Comparison of ENCODE assay signal across 8 mouse cellular contexts in genomic region chrX:136743459-136743858, GRCm38 (mm10). TPM values are rescaled to one million over a fixed set of nuclear protein-coding genes. Genes with fewer than 3 reads are reported as not detected.
A peak's percentile ranks its signal among the peaks of the same experiment; 100 is the strongest.
DNase-seq lines count a peak whose midpoint lies in the region; ATAC-seq and TF ChIP-seq lines count a peak whose summit lies in the region.

Gene Morf4l2 (minus strand): TSS chrX:136743690.

- no peak for DNase-seq in lung, postnatal 0 days (ENCODE audit: low spot score)
- DNase-seq in lung, postnatal 14 days: no peak
- DNase-seq in embryonic facial prominence, embryonic 10.5 days (ENCODE audit: low spot score): no peak
- DNase-seq in heart, adult 2 months: no peak
- no peak for DNase-seq in large intestine, adult 2 months (ENCODE audit: low read depth, low spot score)
- DNase-seq in midbrain, embryonic 11.5 days (ENCODE audit: low spot score, missing footprints): no peak
- DNase-seq in thymus, postnatal 4 days: no peak
- DNase-seq in ovary, postnatal 14 days (ENCODE audit: low spot score): no peak

- intact Hi-C loops in heart, adult 2 months (cut with DNase I): loop anchor here (1.0 to 5.0 kb wide), 4 partner anchors 77 to 399 kb away; partner anchors contain the start of gene Slc25a53

- H3K36me3 ChIP-seq in lung, postnatal 0 days (ENCODE audit: insufficient read depth, low read length): no peaks in the 10 kb centered on the region
- H3K36me3 ChIP-seq in embryonic facial prominence, embryonic 10.5 days (replicated peaks): peaks cover 8% of the 10 kb centered on the region
- H3K36me3 ChIP-seq in heart, adult 2 months (ENCODE audit: control insufficient read depth, insufficient read depth, low read length): peaks cover 4% of the 10 kb centered on the region
- no peaks in the 10 kb centered on the region for H3K36me3 ChIP-seq in midbrain, embryonic 11.5 days (ENCODE audit: control insufficient read depth, insufficient read depth, low read length)

- WGBS in lung, postnatal 0 days: 85% methylated on average over 12 of the region's 12 CpGs
- 87% methylated on average over 12 of the region's 12 CpGs for whole genome bisulfite sequencing in embryonic facial prominence, embryonic 10.5 days
- 77% methylated on average over 12 of the region's 12 CpGs for WGBS in heart, adult 2 months
- 90% methylated on average over 12 of the region's 12 CpGs for WGBS in large intestine, adult 2 months
- 88% methylated on average over 12 of the region's 12 CpGs for WGBS in midbrain, embryonic 11.5 days

- H3K4me2 ChIP-seq in lung, postnatal 0 days (replicated peaks; ENCODE audit: low read depth, low read length): peak within 1 kb of the TSS; percentile 48
- H3K4me2 ChIP-seq in midbrain, embryonic 11.5 days: peak within 1 kb of the TSS; percentile 46

- no peak for TF ChIP-seq POLR2A in heart, adult 2 months (IDR thresholded peaks at IDR 0.05; ENCODE audit: insufficient read depth, low read depth, low read length)

- no peaks in the 10 kb centered on the region for H3K4me1 ChIP-seq in lung, postnatal 0 days (ENCODE audit: insufficient read depth, low read depth, low read length)
- 0 out of 2 replicates have a peak, but pooled peaks cover 6% of the 10 kb centered on the region for H3K4me1 ChIP-seq in embryonic facial prominence, embryonic 10.5 days
- H3K4me1 ChIP-seq in heart, adult 2 months (ENCODE audit: control insufficient read depth, insufficient read depth, low read length): peaks cover 2% of the 10 kb centered on the region
- peaks cover 3% of the 10 kb centered on the region; the same call in 1 of the 2 replicates for H3K4me1 ChIP-seq in midbrain, embryonic 11.5 days (ENCODE audit: control insufficient read depth, insufficient read depth, low read length)

- TF ChIP-seq CTCF in lung, postnatal 0 days (IDR thresholded peaks at IDR 0.05): no peak
- TF ChIP-seq CTCF in heart, adult 2 months (IDR thresholded peaks at IDR 0.05): no peak

- no peak for ATAC-seq in lung, postnatal 0 days
- ATAC-seq in midbrain, embryonic 11.5 days (ENCODE audit: low FRiP score): no peak

- no peaks in the 10 kb centered on the region; the same call in 1 of the 2 replicates for H3K79me2 ChIP-seq in heart, adult 2 months (replicated peaks; ENCODE audit: control insufficient read depth, insufficient read depth, low read length)

- H3K4me3 ChIP-seq in lung, postnatal 0 days (ENCODE audit: low read depth, low read length): peak within 1 kb of the TSS; percentile 38
- peak within 1 kb of the TSS; percentile 63 for H3K4me3 ChIP-seq in embryonic facial prominence, embryonic 10.5 days
- peak within 1 kb of the TSS; percentile 64 for H3K4me3 ChIP-seq in heart, adult 2 months
- H3K4me3 ChIP-seq in midbrain, embryonic 11.5 days (ENCODE audit: low read depth, low read length): no peak within 1 kb of the TSS

- H3K9ac ChIP-seq in lung, postnatal 0 days (replicated peaks; ENCODE audit: low read depth): peak within 1 kb of the TSS; percentile 39; the same call in 1 of the 2 replicates
- peak within 1 kb of the TSS; percentile 56 for H3K9ac ChIP-seq in heart, adult 2 months (ENCODE audit: low read depth, low read length)
- H3K9ac ChIP-seq in midbrain, embryonic 11.5 days (ENCODE audit: low read length): peak within 1 kb of the TSS; percentile 64; the same call in 1 of the 2 replicates

- H3K27me3 ChIP-seq in lung, postnatal 0 days (replicated peaks; ENCODE audit: insufficient read depth, low read length): no peaks in the 10 kb centered on the region
- H3K27me3 ChIP-seq in embryonic facial prominence, embryonic 10.5 days (replicated peaks; ENCODE audit: low read depth, poor library complexity, severe bottlenecking): no peaks in the 10 kb centered on the region
- H3K27me3 ChIP-seq in heart, adult 2 months (ENCODE audit: control insufficient read depth, insufficient read depth, low read length): no peaks in the 10 kb centered on the region
- H3K27me3 ChIP-seq in midbrain, embryonic 11.5 days (ENCODE audit: control insufficient read depth, insufficient read depth, low read length): no peaks in the 10 kb centered on the region

- H3K27ac ChIP-seq in lung, postnatal 0 days (ENCODE audit: low read length): peak within 1 kb of the TSS; percentile 91
- peak within 1 kb of the TSS; percentile 90 for H3K27ac ChIP-seq in embryonic facial prominence, embryonic 10.5 days (replicated peaks)
- peak within 1 kb of the TSS; percentile 95 for H3K27ac ChIP-seq in heart, adult 2 months
- H3K27ac ChIP-seq in midbrain, embryonic 11.5 days (ENCODE audit: low read depth, low read length): peak within 1 kb of the TSS; percentile 80; the same call in 1 of the 2 replicates

- no peaks in the 10 kb centered on the region for H3K9me3 ChIP-seq in lung, postnatal 0 days (ENCODE audit: low read length)
- H3K9me3 ChIP-seq in embryonic facial prominence, embryonic 10.5 days: no peaks in the 10 kb centered on the region
- no peaks in the 10 kb centered on the region for H3K9me3 ChIP-seq in midbrain, embryonic 11.5 days (ENCODE audit: control insufficient read depth, low read length)

- TF ChIP-seq EP300 in lung, postnatal 0 days (IDR thresholded peaks at IDR 0.05): no peak
- TF ChIP-seq EP300 in heart, adult 2 months (IDR thresholded peaks at IDR 0.05; ENCODE audit: insufficient read depth, low read depth, low read length): no peak

RNA-seq across cellular contexts. Expression of gene Morf4l2, which starts in this region (rescaled TPM):
- 293 and 313 TPM in 2 replicates for polyA plus RNA-seq in lung, postnatal 0 days (2015; fragmentation: Nextera tagmentation; extraction: Ambion mirVana)
- polyA plus RNA-seq in embryonic facial prominence, embryonic 10.5 days (2016; fragmentation: Nextera tagmentation; extraction: Ambion mirVana): 573 and 588 TPM in 2 replicates
- 10 to 100 TPM; 76.0 to 90.4 TPM for total RNA-seq in heart, adult 2 months (2021)
- 27.5 and 60.8 TPM in 2 replicates for polyA plus RNA-seq in heart, adult 2 months (2012; rRNA removed)
- 49.2 and 52.1 TPM in 2 replicates for polyA plus RNA-seq in large intestine, adult 2 months (2012; rRNA removed)
- 669 and 699 TPM in 2 replicates for polyA plus RNA-seq in midbrain, embryonic 11.5 days (2014; fragmentation: Nextera tagmentation; extraction: Ambion mirVana)
